Comparison of ENCODE assay signal across 1 mouse cellular context in the genomic region with DNA sequence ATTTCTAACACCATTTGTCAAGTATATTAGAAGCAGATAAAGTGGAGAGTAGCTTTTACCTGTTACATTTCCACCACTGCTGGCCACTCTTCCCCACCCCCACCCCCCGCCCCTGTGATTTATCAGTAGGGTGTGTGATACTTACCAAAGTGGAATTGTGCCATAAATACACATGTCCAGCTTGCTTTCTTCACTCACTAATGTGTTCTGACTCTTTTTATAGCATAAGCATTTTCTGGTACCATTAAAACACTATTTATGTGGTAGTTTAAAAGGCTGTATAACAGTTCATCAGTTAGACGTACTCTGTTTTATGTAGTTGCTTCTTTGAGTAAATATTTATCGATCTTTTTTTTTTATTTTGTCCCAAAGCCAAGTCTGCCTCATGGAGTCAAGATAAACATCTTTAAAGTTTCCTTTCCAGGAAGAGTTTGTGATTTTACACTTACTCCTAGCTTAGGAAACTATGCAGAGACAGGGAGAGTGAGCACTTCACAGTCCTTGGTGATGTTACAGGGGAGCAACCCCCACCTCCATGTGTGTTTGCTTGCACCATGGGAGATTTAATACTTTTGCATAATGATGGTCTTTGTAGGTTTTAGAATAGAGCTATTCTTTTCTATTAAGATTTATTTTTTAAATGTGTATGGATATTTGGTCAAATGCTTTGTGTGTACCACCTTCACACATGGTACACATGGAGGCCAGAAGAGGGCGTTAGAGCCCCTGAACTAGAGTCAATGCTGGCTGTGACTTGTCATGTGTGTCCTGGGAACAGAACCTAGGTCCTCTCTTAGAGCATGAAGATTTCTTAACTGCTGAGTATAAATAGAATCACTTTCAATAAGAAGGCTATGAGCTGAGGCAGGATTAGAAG.
TF ChIP-seq lines count a peak whose summit lies in the region.

No protein-coding gene starts in this region.

TF ChIP-seq in MEL, 35 proteins besides CTCF, POLR2A, EP300 and RAD21:
- no peak for TF ChIP-seq MYC (IDR thresholded peaks at IDR 0.05; ENCODE audit: low read depth, low read length)
- no peak for TF ChIP-seq USF1 (IDR thresholded peaks at IDR 0.05; ENCODE audit: low read depth, low read length)
- no peak for TF ChIP-seq RCOR1 (IDR thresholded peaks at IDR 0.05; ENCODE audit: low read depth, low read length)
- TF ChIP-seq TCF12 (IDR thresholded peaks at IDR 0.05; ENCODE audit: low read depth, low read length) = no peak
- no peak for TF ChIP-seq POLR2AphosphoS2 (IDR thresholded peaks at IDR 0.05; ENCODE audit: low read length)
- no peak for TF ChIP-seq MYB (IDR thresholded peaks at IDR 0.05; ENCODE audit: low read depth, low read length)
- no peak for TF ChIP-seq TBP (IDR thresholded peaks at IDR 0.05; ENCODE audit: low read depth, low read length)
